Mouse (Mus musculus) embryonic fibroblast, embryonic 13.5 days (primary cell): ENCODE measurements at regions not wholly inside any gene's neighbourhood (a gene's known extent, or its start where the extent isn't known, plus 50 kb on each side); places are given as distances from the start of the nearest gene placed in this dataset.

Experiments
- CTCF ChIP-seq: IDR thresholded peaks from 2 replicates; pipeline ENCODE4 v1.5.1; 2011; ENCODE audit warnings: mild to moderate bottlenecking, control low read depth, low read length, moderate library complexity, borderline replicate concordance; ENCODE audit not compliant: insufficient read depth
- POLR2A ChIP-seq: IDR thresholded peaks from 2 replicates; pipeline ENCODE4 v1.6.1; 2011; ENCODE audit warnings: low read depth, mild to moderate bottlenecking, control low read depth, low read length, moderate library complexity

DNA sequence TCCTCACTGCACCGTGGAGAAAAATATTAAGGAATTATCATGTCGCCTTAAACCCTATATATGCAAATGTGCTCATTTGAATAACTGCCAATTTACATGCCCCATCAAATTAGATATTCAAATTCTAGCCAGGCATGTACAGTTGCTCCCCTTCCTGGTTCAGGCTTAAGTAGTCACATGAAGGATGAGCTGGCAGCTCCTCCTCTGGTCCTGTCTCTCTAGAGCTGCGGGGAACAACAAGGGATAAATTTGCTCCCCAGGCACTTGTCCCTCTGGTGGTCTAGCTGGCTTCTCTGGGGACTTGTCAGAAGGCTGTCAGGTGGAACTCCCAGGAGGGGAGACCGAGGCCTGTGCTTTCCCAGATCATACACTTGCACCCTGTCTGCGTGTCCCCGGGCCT, 221.8 kb downstream of the Tle3 start:
- TF ChIP-seq CTCF = no peak
- no peak for TF ChIP-seq POLR2A
